Mouse (Mus musculus) NIH3T3 (cell line): ENCODE results near the gene Abcc8.
A peak's percentile ranks its signal among the peaks of the same experiment; 100 is the strongest.

Source experiments
- DNase-seq: peaks from one replicate; pipeline ENCODE4 v3.0.0-alpha.2; 2012; ENCODE audit warnings: low read depth

The Abcc8 gene

GRCm38 (mm10) chr7:46154498-46155488 is 25.0 kb downstream of the Abcc8 start:
- DNase-seq, result no peak

- no peak for DNase-seq
Measured at GRCm38 (mm10) chr7:46152819-46153351, 26.9 kb downstream of the Abcc8 start.

- DNase-seq, result no peak
Measured at GRCm38 (mm10) chr7:46147417-46147816, 32.4 kb downstream of the Abcc8 start.

GRCm38 (mm10) chr7:46146675-46147308 is 33.0 kb downstream of the Abcc8 start:
- no peak for DNase-seq

GRCm38 (mm10) chr7:46144061-46144460 is 35.8 kb downstream of the Abcc8 start:
- DNase-seq, result no peak

- DNase-seq, result no peak
Measured at GRCm38 (mm10) chr7:46138329-46138930, 41.4 kb downstream of the Abcc8 start.

GRCm38 (mm10) chr7:46133858-46134257 is 46.0 kb downstream of the Abcc8 start:
- DNase-seq, result no peak

- DNase-seq, result no peak
Measured at GRCm38 (mm10) chr7:46132229-46132628, 47.6 kb downstream of the Abcc8 start.

GRCm38 (mm10) chr7:46131806-46132205 is 48.0 kb downstream of the Abcc8 start:
- DNase-seq, result no peak

GRCm38 (mm10) chr7:46131266-46131665 is 48.6 kb downstream of the Abcc8 start:
- peak; percentile 85 for DNase-seq

- no peak for DNase-seq
Measured at GRCm38 (mm10) chr7:46130723-46131122, 49.1 kb downstream of the Abcc8 start.

GRCm38 (mm10) chr7:46129463-46130179 is 50.2 kb downstream of the Abcc8 start:
- no peak for DNase-seq

GRCm38 (mm10) chr7:46128196-46128595 is 51.6 kb downstream of the Abcc8 start:
- peak; percentile 52 for DNase-seq

- no peak for DNase-seq
Measured at GRCm38 (mm10) chr7:46125340-46125739, 54.5 kb downstream of the Abcc8 start.

GRCm38 (mm10) chr7:46124460-46124859 is 55.4 kb downstream of the Abcc8 start:
- DNase-seq, result no peak

- no peak for DNase-seq
Measured at GRCm38 (mm10) chr7:46122964-46123363, 56.9 kb downstream of the Abcc8 start.

- no peak for DNase-seq
Measured at GRCm38 (mm10) chr7:46117035-46117434, 62.8 kb downstream of the Abcc8 start.

GRCm38 (mm10) chr7:46116118-46116581 is 63.7 kb downstream of the Abcc8 start:
- no peak for DNase-seq

- DNase-seq, result no peak
Measured at GRCm38 (mm10) chr7:46113435-46113834, 66.4 kb downstream of the Abcc8 start.

GRCm38 (mm10) chr7:46111938-46112337 is 67.9 kb downstream of the Abcc8 start:
- no peak for DNase-seq

- no peak for DNase-seq
Measured at GRCm38 (mm10) chr7:46111212-46111817, 68.5 kb downstream of the Abcc8 start.
